Mouse (Mus musculus): ENCODE data around the gene Tmem119. TPM values are rescaled to one million over a fixed set of nuclear protein-coding genes. Genes with fewer than 3 reads are reported as not detected.

Gene Tmem119
- polyA plus RNA-seq, 1 experiment from 2014 or later = 242 TPM

DNA sequence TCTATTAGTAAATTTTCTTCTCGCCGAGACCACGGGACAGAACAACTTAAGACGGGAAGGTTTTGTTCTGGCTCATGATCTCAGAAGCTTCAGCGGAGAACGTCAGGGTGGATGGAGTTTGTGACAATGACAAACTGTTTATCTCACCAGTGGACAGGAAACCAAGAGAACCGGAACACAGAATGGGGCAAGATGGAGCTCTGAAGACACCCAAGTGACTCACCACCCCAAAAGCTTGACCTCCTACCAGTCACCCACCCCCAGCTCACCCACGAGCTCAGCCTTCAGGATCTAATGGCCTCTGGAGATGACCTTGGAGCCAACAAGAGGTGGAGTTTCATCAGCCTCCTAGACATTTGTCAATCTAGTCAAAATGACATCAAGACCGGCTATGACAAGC, 5.0 kb upstream of the Tmem119 start:
- no peaks in the 10 kb centered on the region for H3K27me3 ChIP-seq
- H3K27ac ChIP-seq = 0 out of 2 replicates have a peak overlapping the region, but pooled peaks have one; percentile 67
- no peak overlapping the region for H3K4me3 ChIP-seq (replicated peaks)
- WGBS = 83% methylated on average over 9 of the region's 9 CpGs
- no peaks in the 10 kb centered on the region for H3K36me3 ChIP-seq
- no peak for ATAC-seq (ENCODE audit: insufficient number of reproducible peaks, insufficient read depth, low FRiP score, low TSS enrichment, low read depth)
- no peak overlapping the region for H3K9ac ChIP-seq (replicated peaks)
- H3K9me3 ChIP-seq = no peaks in the 10 kb centered on the region
- peaks cover 66% of the 10 kb centered on the region for H3K4me1 ChIP-seq (replicated peaks)
- H3K4me2 ChIP-seq = no peak overlapping the region

- no peak for ATAC-seq (ENCODE audit: insufficient number of reproducible peaks, insufficient read depth, low FRiP score, low TSS enrichment, low read depth)
Measured at GRCm38 (mm10) chr5:113804395-113804966, 4.2 kb upstream of the Tmem119 start.

DNA sequence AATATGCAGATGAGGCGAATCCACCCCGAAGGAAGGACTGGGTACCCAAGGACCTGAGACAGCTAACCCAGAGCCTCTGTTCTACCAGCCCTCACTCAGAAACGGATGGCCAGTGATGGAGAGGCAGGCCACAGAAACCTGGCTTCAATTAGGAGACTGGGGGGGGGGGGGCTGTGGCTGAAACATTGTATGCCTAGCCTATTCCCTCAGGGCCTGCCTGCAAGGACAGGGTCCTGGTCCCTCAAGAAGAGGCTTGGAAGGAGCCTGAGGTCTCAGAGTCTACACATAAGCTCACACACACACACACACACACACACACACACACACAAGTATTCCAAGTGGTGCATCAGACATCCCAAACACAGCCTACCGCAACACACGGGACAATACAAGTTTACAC, 625 bp downstream of the Tmem119 start:
- no peak for ATAC-seq (ENCODE audit: insufficient number of reproducible peaks, insufficient read depth, low FRiP score, low TSS enrichment, low read depth)
- H3K9ac ChIP-seq (replicated peaks) = peak overlapping the region; percentile 73
- peak overlapping the region; percentile 74 for H3K4me3 ChIP-seq (replicated peaks)
- 15% methylated on average over 5 of the region's 5 CpGs for WGBS
- peak overlapping the region; percentile 97 for H3K27ac ChIP-seq
- H3K36me3 ChIP-seq = peaks cover 17% of the 10 kb centered on the region
- H3K4me1 ChIP-seq (replicated peaks) = peaks cover 78% of the 10 kb centered on the region
- no peaks in the 10 kb centered on the region for H3K9me3 ChIP-seq
- peak overlapping the region; percentile 91 for H3K4me2 ChIP-seq
- H3K27me3 ChIP-seq = no peaks in the 10 kb centered on the region

More at GRCm38 (mm10) chr5:113804395-113804966, 4.2 kb upstream of the Tmem119 start:
- peak overlapping the region; percentile 67 for H3K27ac ChIP-seq
- 53% methylated on average over 7 of the region's 7 CpGs for WGBS
- H3K9ac ChIP-seq (replicated peaks) = no peak overlapping the region
- H3K4me2 ChIP-seq = no peak overlapping the region
- no peaks in the 10 kb centered on the region for H3K36me3 ChIP-seq
- H3K4me3 ChIP-seq (replicated peaks) = no peak overlapping the region
- H3K4me1 ChIP-seq (replicated peaks) = peaks cover 69% of the 10 kb centered on the region
- H3K27me3 ChIP-seq = no peaks in the 10 kb centered on the region
- H3K9me3 ChIP-seq = no peaks in the 10 kb centered on the region

- Histone ChIP-seq H3K9ac (replicated peaks) (peak overlapping the region; percentile 73), H3K4me1 (replicated peaks) (peaks cover 78% of the 10 kb centered on the region), H3K9me3 (no peaks in the 10 kb centered on the region), H3K27ac (peak overlapping the region; percentile 97), H3K4me3 (replicated peaks) (peak overlapping the region; percentile 74), H3K4me2 (peak overlapping the region; percentile 91), H3K36me3 (peaks cover 29% of the 10 kb centered on the region), H3K27me3 (no peaks in the 10 kb centered on the region)
- ATAC-seq (ENCODE audit: insufficient number of reproducible peaks, insufficient read depth, low FRiP score, low TSS enrichment, low read depth) = no peak
- WGBS = 59% methylated on average over 9 of the region's 9 CpGs
Measured at GRCm38 (mm10) chr5:113798525-113798924, 1.8 kb downstream of the Tmem119 start.

DNA sequence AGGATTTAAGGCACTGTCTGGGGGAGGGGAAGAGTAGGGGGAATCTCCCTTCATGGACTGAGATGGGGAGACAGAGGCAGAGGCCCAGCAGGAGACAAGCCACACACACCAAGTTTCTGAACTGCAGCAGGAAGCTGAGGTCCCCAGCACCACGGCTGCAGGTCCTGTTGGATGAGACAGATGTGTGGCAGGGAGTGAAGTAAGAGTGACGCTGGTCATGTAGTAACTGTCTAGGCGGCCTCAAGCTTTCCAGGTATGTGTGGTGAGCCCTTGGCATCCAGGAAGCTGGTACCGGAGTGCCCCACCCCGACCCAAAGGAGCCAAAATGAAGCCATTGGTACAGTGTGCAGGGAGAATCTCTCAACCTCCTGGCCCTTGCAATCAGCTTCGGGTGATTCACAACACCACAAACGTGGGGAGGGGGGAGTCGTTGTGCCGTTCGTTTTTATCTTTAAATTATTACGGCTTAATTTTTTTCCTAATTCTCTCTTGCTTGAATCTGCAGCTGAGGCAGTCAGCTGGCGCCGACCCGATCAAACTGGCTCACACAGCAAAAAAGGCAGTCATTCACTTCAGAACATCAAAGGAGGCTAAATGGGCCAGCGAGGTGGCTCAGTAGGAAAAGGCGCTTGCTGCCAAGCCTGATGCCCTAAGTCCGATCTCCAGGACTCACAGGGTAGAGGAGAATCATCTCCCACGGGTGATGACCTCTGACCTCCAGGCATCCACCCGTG, 3.0 kb downstream of the Tmem119 start:
- Histone ChIP-seq H3K4me2 (peak overlapping the region; percentile 91), H3K27me3 (no peaks in the 10 kb centered on the region), H3K9me3 (no peaks in the 10 kb centered on the region), H3K36me3 (peaks cover 41% of the 10 kb centered on the region), H3K4me1 (replicated peaks) (peaks cover 84% of the 10 kb centered on the region), H3K9ac (replicated peaks) (peak overlapping the region; percentile 73), H3K27ac (peak overlapping the region; percentile 97), H3K4me3 (replicated peaks) (peak overlapping the region; percentile 74)
- 3% methylated on average over 19 of the region's 19 CpGs for WGBS
- ATAC-seq (ENCODE audit: insufficient number of reproducible peaks, insufficient read depth, low FRiP score, low TSS enrichment, low read depth) = peak; percentile 1; the same call in 1 of the 2 replicates

DNA sequence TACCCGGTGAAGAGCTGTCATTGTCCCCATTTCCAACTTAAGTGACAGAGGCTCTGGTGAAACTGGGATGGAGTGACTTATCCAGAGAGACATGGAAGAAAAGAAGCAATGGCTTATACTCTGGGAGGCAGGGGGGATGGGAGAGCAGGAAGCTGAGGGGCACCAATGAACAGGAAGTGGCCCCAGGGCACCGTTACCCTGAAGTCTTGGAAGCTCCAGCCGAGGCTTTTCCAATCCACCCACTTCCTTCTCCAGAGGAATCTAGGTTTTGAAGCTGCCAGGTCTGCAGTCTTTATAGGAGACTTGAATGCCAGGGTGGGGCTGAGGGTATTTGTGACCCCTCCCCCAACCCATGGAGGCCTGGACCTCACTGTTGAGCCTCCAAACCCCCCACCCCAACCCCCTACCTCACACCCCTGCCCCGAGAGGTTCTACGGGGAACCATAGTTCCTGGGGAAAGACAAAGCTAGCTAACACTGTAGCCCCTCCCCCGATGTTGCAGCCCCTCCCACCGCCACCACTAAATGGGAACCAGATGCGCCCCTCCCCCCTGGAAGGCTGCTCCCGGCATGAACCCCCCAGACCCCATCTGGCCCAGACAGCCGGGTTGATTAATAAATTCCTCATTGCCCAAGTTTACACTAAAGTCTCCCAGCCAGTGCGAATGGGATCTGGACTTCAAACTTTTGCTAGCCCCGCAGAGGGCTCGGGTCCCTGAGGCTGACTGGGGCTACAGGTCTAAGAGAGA, 3.7 kb downstream of the Tmem119 start:
- H3K27me3 ChIP-seq = no peaks in the 10 kb centered on the region
- peak overlapping the region; percentile 73 for H3K9ac ChIP-seq (replicated peaks)
- H3K27ac ChIP-seq = peak overlapping the region; percentile 97
- ATAC-seq (ENCODE audit: insufficient number of reproducible peaks, insufficient read depth, low FRiP score, low TSS enrichment, low read depth) = peak; percentile 66
- H3K4me1 ChIP-seq (replicated peaks) = peaks cover 88% of the 10 kb centered on the region
- WGBS = 4% methylated on average over 13 of the region's 13 CpGs
- H3K4me2 ChIP-seq = peak overlapping the region; percentile 91
- peak overlapping the region; percentile 74 for H3K4me3 ChIP-seq (replicated peaks)
- peaks cover 43% of the 10 kb centered on the region for H3K36me3 ChIP-seq
- no peaks in the 10 kb centered on the region for H3K9me3 ChIP-seq

GRCm38 (mm10) chr5:113791197-113792095, 8.9 kb downstream of the Tmem119 start:
- H3K9me3 ChIP-seq = no peaks in the 10 kb centered on the region
- no peak overlapping the region for H3K9ac ChIP-seq (replicated peaks)
- peaks cover 43% of the 10 kb centered on the region for H3K36me3 ChIP-seq
- H3K4me2 ChIP-seq = no peak overlapping the region
- WGBS = 83% methylated on average over 16 of the region's 16 CpGs
- H3K4me3 ChIP-seq (replicated peaks) = no peak overlapping the region
- no peaks in the 10 kb centered on the region for H3K27me3 ChIP-seq
- ATAC-seq (ENCODE audit: insufficient number of reproducible peaks, insufficient read depth, low FRiP score, low TSS enrichment, low read depth) = no peak
- peak overlapping the region; percentile 97 for H3K27ac ChIP-seq
- peaks cover 98% of the 10 kb centered on the region for H3K4me1 ChIP-seq (replicated peaks)

DNA sequence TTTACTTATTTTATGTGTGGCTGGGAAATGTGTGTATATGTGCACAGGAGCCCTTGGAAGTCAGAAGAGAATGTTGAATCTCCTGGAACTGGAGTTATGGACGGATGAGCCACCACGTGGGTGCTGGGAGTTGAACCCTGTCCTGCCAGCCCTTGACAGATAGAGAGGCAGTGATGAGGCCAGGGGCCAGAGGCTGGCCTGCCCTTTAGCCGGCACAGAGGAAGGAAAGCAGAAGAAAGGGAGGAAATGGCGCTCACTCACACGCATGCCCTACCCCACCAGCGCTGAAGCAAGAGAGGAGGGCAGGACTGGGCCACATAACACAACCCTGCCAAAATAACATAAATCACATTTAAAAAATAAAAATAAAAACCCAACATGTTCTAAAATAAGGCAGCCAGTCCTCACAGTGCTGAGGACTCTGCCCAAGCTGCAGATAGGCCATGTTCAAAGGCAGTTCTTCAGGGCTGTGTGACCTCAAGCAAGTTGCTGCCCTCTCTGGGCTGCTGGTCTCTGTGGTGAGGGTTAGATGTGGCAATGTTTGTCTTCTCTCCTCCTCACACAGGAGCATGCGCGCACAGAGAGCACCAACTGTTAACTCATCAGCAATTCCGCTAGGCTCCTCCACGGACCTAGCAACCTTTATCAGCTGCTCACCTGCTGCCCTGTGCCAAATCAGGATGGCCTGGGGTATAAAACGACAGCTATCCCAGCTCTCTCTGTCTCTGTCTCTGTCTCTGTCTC, 9.7 kb downstream of the Tmem119 start:
- no peaks in the 10 kb centered on the region for H3K9me3 ChIP-seq
- H3K27ac ChIP-seq = peak overlapping the region; percentile 97
- peaks cover 94% of the 10 kb centered on the region for H3K4me1 ChIP-seq (replicated peaks)
- peaks cover 35% of the 10 kb centered on the region for H3K36me3 ChIP-seq
- H3K9ac ChIP-seq (replicated peaks) = no peak overlapping the region
- H3K4me2 ChIP-seq = no peak overlapping the region
- no peak for ATAC-seq (ENCODE audit: insufficient number of reproducible peaks, insufficient read depth, low FRiP score, low TSS enrichment, low read depth)
- H3K4me3 ChIP-seq (replicated peaks) = no peak overlapping the region
- no peaks in the 10 kb centered on the region for H3K27me3 ChIP-seq
- 70% methylated on average over 11 of the region's 11 CpGs for WGBS

DNA sequence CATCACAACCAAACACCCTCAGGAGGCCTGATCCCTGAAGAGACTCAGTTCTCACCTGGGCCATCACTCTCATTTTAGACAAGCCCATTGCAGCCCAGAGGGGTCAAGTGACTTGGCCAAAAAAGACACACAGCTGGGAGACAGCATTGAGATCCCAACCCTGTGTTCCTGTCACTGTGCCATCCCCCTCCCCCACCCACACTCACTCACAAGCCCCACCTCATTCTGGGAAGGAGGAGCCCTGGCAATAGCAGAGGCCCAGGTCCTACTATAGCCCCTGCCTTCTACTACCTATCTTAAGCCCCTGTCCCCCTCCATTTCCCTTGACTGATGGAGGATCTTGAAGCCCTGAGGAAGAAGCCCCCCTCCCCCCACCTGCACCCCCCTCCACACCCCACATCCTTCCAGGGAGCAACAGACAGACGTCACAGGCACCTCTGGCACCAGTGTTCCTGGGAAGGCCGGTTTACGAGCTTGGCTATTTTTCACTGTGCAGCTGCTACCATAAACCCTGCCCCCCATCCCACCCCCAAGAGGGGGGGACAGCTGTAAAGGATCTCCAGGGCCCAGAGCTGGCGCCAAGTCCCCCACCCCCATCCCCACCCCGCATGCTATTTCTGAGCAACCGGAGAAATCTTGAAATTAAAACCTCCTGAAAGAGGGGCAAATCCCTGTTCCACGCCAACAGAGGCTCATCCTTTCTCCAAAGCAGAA, 11.1 kb downstream of the Tmem119 start:
- peak; percentile 80 for ATAC-seq (ENCODE audit: insufficient number of reproducible peaks, insufficient read depth, low FRiP score, low TSS enrichment, low read depth)
- Histone ChIP-seq H3K27me3 (no peaks in the 10 kb centered on the region), H3K4me3 (replicated peaks) (no peak overlapping the region), H3K9me3 (no peaks in the 10 kb centered on the region), H3K4me2 (peak overlapping the region; percentile 31), H3K9ac (replicated peaks) (no peak overlapping the region), H3K27ac (peak overlapping the region; percentile 97), H3K36me3 (peaks cover 21% of the 10 kb centered on the region), H3K4me1 (replicated peaks) (peaks cover 85% of the 10 kb centered on the region)
- 3% methylated on average over 7 of the region's 7 CpGs for WGBS
